Mouse (Mus musculus): ENCODE measurements around the gene Lgr5. TPM values are rescaled to one million over a fixed set of nuclear protein-coding genes. Genes with fewer than 3 reads are reported as not detected.

Lgr5 gene
- polyA plus RNA-seq, 2 experiments = 0.76 to 0.84 TPM

- Histone ChIP-seq H3K9ac (replicated peaks) (no peak overlapping the region), H3K27ac (no peak overlapping the region), H3K9me3 (ENCODE audit: control insufficient read depth, low read length) (no peaks in the 10 kb centered on the region; the same call in 1 of the 2 replicates), H3K27me3 (ENCODE audit: control insufficient read depth, insufficient read depth, low read length) (no peaks in the 10 kb centered on the region), H3K36me3 (replicated peaks; ENCODE audit: control insufficient read depth, insufficient read depth, low read depth) (no peaks in the 10 kb centered on the region), H3K4me1 (replicated peaks; ENCODE audit: control insufficient read depth in 2 of 2, insufficient read depth in 2 of 2, low read length in 1 of 2) (no peaks in the 10 kb centered on the region), H3K4me3 (ENCODE audit: insufficient read depth in 1 of 2, low read depth in 2 of 2, low read length in 2 of 2) (no peak overlapping the region), H3K4me2 (ENCODE audit: low read depth) (no peak overlapping the region)
- ATAC-seq (ENCODE audit: insufficient read depth) (no peak), DNase-seq (ENCODE audit: low read depth in 3 of 3, low spot score in 3 of 3) (no peak)
- no peak for TF ChIP-seq CTCF (IDR thresholded peaks at IDR 0.05; ENCODE audit: low read depth)
- no peak for TF ChIP-seq EP300 (IDR thresholded peaks at IDR 0.05; ENCODE audit: low read depth)
- 48% methylated on average over 2 of the region's 2 CpGs for WGBS (ENCODE audit: insufficient replicate concordance)
Observed at GRCm38 (mm10) chr10:115570577-115570976, 17.0 kb downstream of the Lgr5 start.

DNA sequence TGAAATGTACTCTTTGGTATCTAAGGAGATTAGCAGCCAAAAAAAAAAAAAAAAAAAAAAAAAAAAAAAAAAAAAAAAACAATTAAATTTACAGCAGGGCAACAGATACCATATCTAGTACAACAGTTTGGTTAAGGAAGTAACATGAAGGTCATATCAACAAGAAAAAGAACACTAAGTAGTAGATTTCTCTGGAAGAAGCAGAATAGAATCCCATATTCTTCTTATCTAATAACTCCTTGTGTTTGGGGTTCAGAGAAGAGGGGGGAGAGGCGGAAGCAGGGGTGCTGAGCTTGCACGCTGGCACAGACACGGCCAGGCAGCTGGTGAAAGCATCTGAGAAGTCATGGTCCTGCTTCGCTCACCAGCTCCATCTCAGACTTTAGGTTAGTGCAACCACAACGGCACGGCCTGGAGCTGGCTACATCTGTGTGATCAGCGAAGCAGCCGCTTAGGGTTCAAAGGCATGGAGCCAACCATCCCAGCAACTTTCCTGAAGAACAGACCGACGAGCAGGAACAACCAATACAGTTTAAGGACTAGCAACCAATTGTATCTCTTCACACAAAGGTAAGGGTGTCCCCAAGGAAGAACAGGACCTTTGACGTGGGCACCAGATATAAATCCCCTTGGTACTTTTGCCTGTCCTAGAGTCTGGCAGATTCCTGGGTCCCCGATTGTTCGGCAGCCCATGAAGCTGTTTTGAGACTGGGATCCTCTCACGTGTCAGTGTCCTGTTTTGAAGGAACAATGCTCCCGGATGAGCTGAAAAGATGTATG lies 17.7 kb downstream of the Lgr5 start, which contains the start of gene A930009A15Rik:
A930009A15Rik (plus strand) TSS at position 275 of the 780 bp plus-strand sequence.
- Histone ChIP-seq H3K27ac (no peak within 1 kb of the TSS), H3K9me3 (ENCODE audit: control insufficient read depth, low read length) (no peaks in the 10 kb centered on the region; the same call in 1 of the 2 replicates), H3K4me2 (ENCODE audit: low read depth) (no peak within 1 kb of the TSS), H3K4me1 (replicated peaks; ENCODE audit: control insufficient read depth in 2 of 2, insufficient read depth in 2 of 2, low read length in 1 of 2) (no peaks in the 10 kb centered on the region), H3K4me3 (ENCODE audit: insufficient read depth in 1 of 2, low read depth in 2 of 2, low read length in 2 of 2) (no peak within 1 kb of the TSS), H3K27me3 (ENCODE audit: control insufficient read depth, insufficient read depth, low read length) (no peaks in the 10 kb centered on the region), H3K9ac (replicated peaks) (no peak within 1 kb of the TSS), H3K36me3 (replicated peaks; ENCODE audit: control insufficient read depth, insufficient read depth, low read depth) (no peaks in the 10 kb centered on the region)
- no peak for TF ChIP-seq CTCF (IDR thresholded peaks at IDR 0.05; ENCODE audit: low read depth)
- 68% methylated on average over 15 of the region's 15 CpGs for WGBS (ENCODE audit: insufficient replicate concordance)
- ATAC-seq (ENCODE audit: insufficient read depth) (no peak), DNase-seq (ENCODE audit: low read depth in 3 of 3, low spot score in 3 of 3) (no peak)

- WGBS (ENCODE audit: insufficient replicate concordance) = 67% methylated on average over 5 of the region's 5 CpGs
- H3K27me3 ChIP-seq (ENCODE audit: control insufficient read depth, insufficient read depth, low read length) = no peaks in the 10 kb centered on the region
- ATAC-seq (ENCODE audit: insufficient read depth) = no peak
- no peak overlapping the region for H3K9ac ChIP-seq (replicated peaks)
- H3K4me1 ChIP-seq (replicated peaks; ENCODE audit: control insufficient read depth in 2 of 2, insufficient read depth in 2 of 2, low read length in 1 of 2) = no peaks in the 10 kb centered on the region
- H3K36me3 ChIP-seq (replicated peaks; ENCODE audit: control insufficient read depth, insufficient read depth, low read depth) = no peaks in the 10 kb centered on the region
- no peak overlapping the region for H3K4me3 ChIP-seq (ENCODE audit: insufficient read depth in 1 of 2, low read depth in 2 of 2, low read length in 2 of 2)
- DNase-seq (ENCODE audit: low read depth in 3 of 3, low spot score in 3 of 3) = no peak
- no peaks in the 10 kb centered on the region; the same call in 1 of the 2 replicates for H3K9me3 ChIP-seq (ENCODE audit: control insufficient read depth, low read length)
- no peak overlapping the region for H3K4me2 ChIP-seq (ENCODE audit: low read depth)
- no peak overlapping the region for H3K27ac ChIP-seq
- no peak for TF ChIP-seq CTCF (IDR thresholded peaks at IDR 0.05; ENCODE audit: low read depth)
- TF ChIP-seq EP300 (IDR thresholded peaks at IDR 0.05; ENCODE audit: low read depth) = no peak
Observed at GRCm38 (mm10) chr10:115563961-115564360, 23.6 kb downstream of the Lgr5 start.

- DNase-seq (ENCODE audit: low read depth in 3 of 3, low spot score in 3 of 3) (no peak), ATAC-seq (ENCODE audit: insufficient read depth) (no peak)
- Histone ChIP-seq H3K4me3 (ENCODE audit: insufficient read depth in 1 of 2, low read depth in 2 of 2, low read length in 2 of 2) (no peak overlapping the region), H3K4me2 (ENCODE audit: low read depth) (no peak overlapping the region), H3K9me3 (ENCODE audit: control insufficient read depth, low read length) (no peaks in the 10 kb centered on the region; the same call in 1 of the 2 replicates), H3K27ac (no peak overlapping the region), H3K27me3 (ENCODE audit: control insufficient read depth, insufficient read depth, low read length) (no peaks in the 10 kb centered on the region), H3K9ac (replicated peaks) (no peak overlapping the region), H3K36me3 (replicated peaks; ENCODE audit: control insufficient read depth, insufficient read depth, low read depth) (no peaks in the 10 kb centered on the region), H3K4me1 (replicated peaks; ENCODE audit: control insufficient read depth in 2 of 2, insufficient read depth in 2 of 2, low read length in 1 of 2) (no peaks in the 10 kb centered on the region)
- TF ChIP-seq EP300 (IDR thresholded peaks at IDR 0.05; ENCODE audit: low read depth) = no peak
- TF ChIP-seq CTCF (IDR thresholded peaks at IDR 0.05; ENCODE audit: low read depth) = no peak
- 56% methylated on average over 4 of the region's 4 CpGs for WGBS (ENCODE audit: insufficient replicate concordance)
Observed at GRCm38 (mm10) chr10:115562911-115563686, 24.5 kb downstream of the Lgr5 start.
